Mouse (Mus musculus) left cerebral cortex, postnatal 4 days (tissue): ENCODE results near the gene Tnks2. TPM values are rescaled to one million over a fixed set of nuclear protein-coding genes. Genes with fewer than 3 reads are reported as not detected.

Source experiments
- DNase-seq: peaks from one replicate; pipeline ENCODE4 v3.0.0-alpha.2; 2022
- intact Hi-C: fragments of 180-260 bp; cut with DNase I; formaldehyde crosslinking; loops from one replicate; pipeline ENCODE4 v1.15.1; 2025
- total RNA-seq, 2 experiments: library from RNA; stranded (reverse); gene quantifications; 2 replicates each; pipeline ENCODE4 v1.2.3; 2021

The Tnks2 gene
- total RNA-seq, 2 experiments from 2014 or later = 146 to 148 TPM

GRCm38 (mm10) chr19:36887706-36888105, 53.7 kb downstream of the Tnks2 start:
- intact Hi-C loops = loop anchor here (10.0 kb wide), 1 partner anchor 87 kb away; no protein-coding TSS in a partner anchor
- no peak for DNase-seq

GRCm38 (mm10) chr19:36891746-36892145, 57.7 kb downstream of the Tnks2 start:
- DNase-seq = no peak
- intact Hi-C loops = no loop called here

GRCm38 (mm10) chr19:36896791-36897569, 62.9 kb downstream of the Tnks2 start:
- intact Hi-C loops = no loop called here
- peak; percentile 27 for DNase-seq

GRCm38 (mm10) chr19:36897778-36898177, 63.7 kb downstream of the Tnks2 start:
- peak; percentile 50 for DNase-seq
- intact Hi-C loops = no loop called here

- no peak for DNase-seq
- intact Hi-C loops = no loop called here
Measured at GRCm38 (mm10) chr19:36903377-36903776, 69.3 kb downstream of the Tnks2 start.

- intact Hi-C loops = no loop called here
- DNase-seq = peak; percentile 74
Measured at GRCm38 (mm10) chr19:36904211-36905007, 70.4 kb downstream of the Tnks2 start.

GRCm38 (mm10) chr19:36909150-36909549, 75.1 kb downstream of the Tnks2 start:
- intact Hi-C loops = no loop called here

GRCm38 (mm10) chr19:36909676-36910292, 75.8 kb downstream of the Tnks2 start:
- intact Hi-C loops = no loop called here
- peak; percentile 75 for DNase-seq

More at GRCm38 (mm10) chr19:36909150-36909549, 75.1 kb downstream of the Tnks2 start:
- DNase-seq = no peak

GRCm38 (mm10) chr19:36910424-36911045, 76.5 kb downstream of the Tnks2 start:
- DNase-seq = peak; percentile 24
- intact Hi-C loops = no loop called here

- intact Hi-C loops = no loop called here
- no peak for DNase-seq
Measured at GRCm38 (mm10) chr19:36913064-36913463, 79.0 kb downstream of the Tnks2 start.

- peak; percentile 57 for DNase-seq
- intact Hi-C loops = no loop called here
Measured at GRCm38 (mm10) chr19:36916206-36916605, 82.2 kb downstream of the Tnks2 start.

- DNase-seq = no peak
- intact Hi-C loops = no loop called here
Measured at GRCm38 (mm10) chr19:36916876-36917389, 82.9 kb downstream of the Tnks2 start.

- DNase-seq = peak; percentile 84
- intact Hi-C loops = no loop called here
Measured at GRCm38 (mm10) chr19:36918441-36919301, 84.6 kb downstream of the Tnks2 start.

- intact Hi-C loops = no loop called here
- no peak for DNase-seq
Measured at GRCm38 (mm10) chr19:36919466-36919865, 85.4 kb downstream of the Tnks2 start, which contains the start of gene Fgfbp3. TSS of gene Fgfbp3 (minus strand) at chr19:36919615.

- intact Hi-C loops = loop anchor here (5.0 kb wide), 1 partner anchor 105 kb away; no protein-coding TSS in a partner anchor
- no peak for DNase-seq
Measured at GRCm38 (mm10) chr19:36922015-36922414, 88.0 kb downstream of the Tnks2 start.

GRCm38 (mm10) chr19:36922936-36923335, 88.9 kb downstream of the Tnks2 start:
- intact Hi-C loops = loop anchor here (5.0 kb wide), 1 partner anchor 106 kb away; no protein-coding TSS in a partner anchor
- no peak for DNase-seq

- intact Hi-C loops = no loop called here
- peak; percentile 89 for DNase-seq
Measured at GRCm38 (mm10) chr19:36925671-36926552, 91.9 kb downstream of the Tnks2 start, which contains the start of gene Btaf1. TSS of gene Btaf1 (plus strand) at chr19:36926079.

GRCm38 (mm10) chr19:36926553-36927236, 92.7 kb downstream of the Tnks2 start:
- DNase-seq = no peak
- intact Hi-C loops = no loop called here
